Mouse (Mus musculus): Measurements from ENCODE around the gene Gm28308. TPM values are rescaled to one million over a fixed set of nuclear protein-coding genes. Genes with fewer than 3 reads are reported as not detected.
A peak's percentile ranks its signal among the peaks of the same experiment; 100 is the strongest.

Gene Gm28308
- polyA plus RNA-seq, 1 experiment, result 0.78 TPM

DNA sequence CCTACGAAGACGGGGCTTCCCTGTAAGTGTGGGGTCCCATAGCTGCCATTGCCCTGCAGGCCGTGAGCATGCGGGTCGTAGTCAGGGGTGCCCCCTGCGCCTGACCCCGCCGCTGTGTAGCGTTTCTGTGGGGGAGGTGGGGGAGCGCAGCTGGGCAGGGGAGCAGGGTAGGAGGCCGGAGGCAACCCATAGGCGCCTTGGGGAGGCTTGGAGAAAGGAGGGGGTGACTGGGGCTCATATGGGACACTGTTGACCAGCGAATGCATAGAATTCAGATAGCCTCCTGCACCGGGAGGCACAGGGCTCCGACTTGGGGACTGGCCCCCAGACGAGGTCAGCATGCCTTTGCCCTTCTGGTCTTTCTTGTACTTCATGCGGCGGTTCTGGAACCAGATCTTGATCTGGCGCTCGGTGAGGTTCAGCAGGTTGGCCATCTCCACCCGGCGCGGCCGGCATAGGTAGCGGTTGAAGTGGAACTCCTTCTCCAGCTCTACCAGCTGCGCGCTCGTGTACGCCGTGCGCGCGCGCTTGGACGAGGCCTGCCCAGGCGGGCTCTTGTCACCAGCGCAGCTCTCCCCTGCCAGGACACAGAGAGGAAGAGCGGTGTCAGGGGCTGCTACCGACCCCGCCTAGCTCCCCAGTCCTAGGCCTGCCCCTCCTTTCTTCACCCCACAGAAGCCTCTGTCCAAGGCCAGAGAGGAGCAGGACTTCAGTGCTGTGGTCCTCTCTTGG, 42.8 kb downstream of the Gm28308 start:
- Histone ChIP-seq H3K36me3 (ENCODE audit: control insufficient read depth, insufficient read depth, low read length) (no peaks in the 10 kb centered on the region; the same call in 1 of the 2 replicates), H3K27ac (ENCODE audit: insufficient read depth, low read depth, low read length) (peak overlapping the region; percentile 46; the same call in 1 of the 2 replicates), H3K27me3 (replicated peaks; ENCODE audit: control insufficient read depth, insufficient read depth, low read length) (no peaks in the 10 kb centered on the region), H3K4me3 (ENCODE audit: insufficient read depth, low read depth, low read length) (no peak overlapping the region), H3K4me1 (ENCODE audit: control insufficient read depth, insufficient read depth, low read length) (peaks cover 9% of the 10 kb centered on the region; the same call in 1 of the 2 replicates)
- DNase-seq, result peak; percentile 62
- 62% methylated on average over 40 of the region's 40 CpGs for WGBS
- no peak for TF ChIP-seq POLR2A (IDR thresholded peaks at IDR 0.05; ENCODE audit: low read depth, low read length)
- TF ChIP-seq CTCF (conservative IDR thresholded peaks at IDR 0.05; ENCODE audit: insufficient read depth, insufficient read length, low read depth, low read length), result no peak

DNA sequence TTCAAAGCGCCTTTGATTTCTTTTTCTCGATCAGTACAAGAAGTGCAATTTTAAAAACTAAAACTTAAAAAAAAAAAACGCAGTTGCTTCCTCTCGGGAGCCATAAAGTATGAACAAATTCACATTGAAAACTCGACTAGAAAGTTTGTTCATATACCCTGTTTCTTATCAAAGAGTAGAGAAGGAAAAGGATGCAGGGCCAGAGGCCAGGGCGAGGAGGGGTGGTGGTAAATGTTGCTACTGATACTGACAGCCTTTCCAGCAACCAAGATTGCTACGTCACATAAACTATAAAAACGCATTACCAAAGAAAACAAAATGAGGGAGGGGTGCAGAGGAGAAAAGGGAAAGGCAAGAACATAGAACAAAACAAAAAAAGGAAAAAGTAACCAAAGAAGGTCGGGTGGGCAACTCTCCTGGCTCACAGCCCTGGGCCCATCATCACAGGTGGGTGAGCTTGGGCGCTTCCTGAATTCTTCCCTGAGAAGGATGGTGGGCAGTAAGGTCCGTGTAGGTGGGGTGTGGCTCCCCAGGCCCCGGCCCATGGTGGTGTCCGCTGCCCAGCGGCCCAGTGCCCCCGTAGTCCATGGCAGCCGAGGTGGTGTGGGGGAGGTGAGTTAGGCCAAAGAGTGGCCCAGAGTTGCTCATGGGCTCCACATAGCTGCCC, 43.5 kb downstream of the Gm28308 start:
- Histone ChIP-seq H3K27ac (ENCODE audit: insufficient read depth, low read depth, low read length) (no peak overlapping the region), H3K4me1 (ENCODE audit: control insufficient read depth, insufficient read depth, low read length) (0 out of 2 replicates have a peak, but pooled peaks cover 5% of the 10 kb centered on the region), H3K36me3 (ENCODE audit: control insufficient read depth, insufficient read depth, low read length) (no peaks in the 10 kb centered on the region; the same call in 1 of the 2 replicates), H3K27me3 (replicated peaks; ENCODE audit: control insufficient read depth, insufficient read depth, low read length) (no peaks in the 10 kb centered on the region), H3K4me3 (ENCODE audit: insufficient read depth, low read depth, low read length) (no peak overlapping the region)
- DNase-seq, result no peak
- no peak for TF ChIP-seq POLR2A (IDR thresholded peaks at IDR 0.05; ENCODE audit: low read depth, low read length)
- no peak for TF ChIP-seq CTCF (conservative IDR thresholded peaks at IDR 0.05; ENCODE audit: insufficient read depth, insufficient read length, low read depth, low read length)
- 70% methylated on average over 16 of the region's 16 CpGs for WGBS

DNA sequence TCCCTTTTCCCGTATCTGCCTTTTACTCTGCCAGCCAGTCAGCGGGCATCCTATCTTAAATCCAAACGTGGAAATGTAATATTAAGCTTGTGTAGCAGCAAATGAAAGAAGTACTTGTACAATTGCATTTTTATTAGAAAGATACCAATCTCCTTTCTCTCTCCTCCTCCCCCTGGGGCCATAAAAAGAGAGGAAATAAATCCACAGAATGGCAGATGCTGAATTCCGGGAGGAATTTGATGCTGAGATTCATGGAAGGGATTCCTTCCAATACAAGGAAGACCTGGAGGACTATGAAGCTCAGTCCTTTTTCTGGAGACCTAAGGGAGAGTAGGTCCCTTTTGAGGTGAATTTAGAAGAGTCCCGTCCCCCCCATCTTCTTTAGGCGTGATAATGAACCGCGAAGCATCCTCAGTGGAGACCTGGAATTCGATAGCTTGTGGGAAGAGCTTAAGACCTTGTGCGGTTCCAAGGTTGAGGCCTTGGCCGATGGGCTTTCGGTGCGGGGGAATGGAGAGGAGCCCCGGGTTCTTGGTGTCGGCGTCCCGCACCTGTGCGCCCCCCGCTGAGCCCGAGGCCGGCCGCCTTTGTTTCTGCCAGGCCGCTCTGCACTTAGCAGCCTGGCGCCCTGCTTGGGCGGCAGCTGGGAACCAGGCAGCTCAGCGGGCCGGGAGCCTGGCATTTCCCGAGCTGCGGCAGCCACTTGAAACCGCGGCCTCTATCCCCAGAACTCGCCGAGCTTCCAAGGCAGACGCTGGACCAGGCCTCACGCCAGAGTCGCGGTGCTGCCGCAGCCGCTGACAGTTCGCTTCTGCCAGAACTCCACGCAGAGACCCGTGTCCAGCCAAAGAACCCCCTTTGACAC, 44.7 kb downstream of the Gm28308 start:
- TF ChIP-seq POLR2A (IDR thresholded peaks at IDR 0.05; ENCODE audit: low read depth, low read length) (no peak), CTCF (conservative IDR thresholded peaks at IDR 0.05; ENCODE audit: insufficient read depth, insufficient read length, low read depth, low read length) (no peak)
- Histone ChIP-seq H3K36me3 (ENCODE audit: control insufficient read depth, insufficient read depth, low read length) (no peaks in the 10 kb centered on the region; the same call in 1 of the 2 replicates), H3K27ac (ENCODE audit: insufficient read depth, low read depth, low read length) (no peak overlapping the region), H3K27me3 (replicated peaks; ENCODE audit: control insufficient read depth, insufficient read depth, low read length) (no peaks in the 10 kb centered on the region), H3K4me1 (ENCODE audit: control insufficient read depth, insufficient read depth, low read length) (0 out of 2 replicates have a peak, but pooled peaks cover 5% of the 10 kb centered on the region), H3K4me3 (ENCODE audit: insufficient read depth, low read depth, low read length) (no peak overlapping the region)
- no peak for DNase-seq
- 65% methylated on average over 42 of the region's 42 CpGs for WGBS

DNA sequence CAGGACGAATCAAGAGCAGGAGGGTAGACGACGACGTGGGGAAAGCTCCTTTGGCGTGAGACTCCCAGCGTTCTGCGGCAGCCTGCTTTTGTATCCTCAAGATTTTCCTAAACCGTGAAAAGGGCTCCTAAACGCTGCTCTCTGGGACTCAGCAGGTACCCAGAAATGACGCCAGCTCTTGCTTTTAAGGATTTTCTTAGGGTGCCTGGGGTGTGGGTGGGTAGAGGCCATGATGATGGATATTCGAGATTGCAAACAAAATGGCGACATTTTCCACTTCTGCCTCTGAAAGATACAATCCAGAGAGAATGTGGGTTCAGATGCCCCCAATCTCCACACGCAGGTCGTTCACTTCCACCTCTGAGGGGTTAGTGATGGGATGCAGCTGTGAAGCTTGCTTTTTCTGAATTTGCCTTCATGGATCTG, 45.4 kb downstream of the Gm28308 start:
- no peak for DNase-seq
- Histone ChIP-seq H3K4me3 (ENCODE audit: insufficient read depth, low read depth, low read length) (no peak overlapping the region), H3K36me3 (ENCODE audit: control insufficient read depth, insufficient read depth, low read length) (no peaks in the 10 kb centered on the region; the same call in 1 of the 2 replicates), H3K27ac (ENCODE audit: insufficient read depth, low read depth, low read length) (no peak overlapping the region), H3K4me1 (ENCODE audit: control insufficient read depth, insufficient read depth, low read length) (0 out of 2 replicates have a peak, but pooled peaks cover 5% of the 10 kb centered on the region), H3K27me3 (replicated peaks; ENCODE audit: control insufficient read depth, insufficient read depth, low read length) (no peaks in the 10 kb centered on the region)
- no peak for TF ChIP-seq POLR2A (IDR thresholded peaks at IDR 0.05; ENCODE audit: low read depth, low read length)
- TF ChIP-seq CTCF (conservative IDR thresholded peaks at IDR 0.05; ENCODE audit: insufficient read depth, insufficient read length, low read depth, low read length), result no peak
- WGBS, result 87% methylated on average over 14 of the region's 14 CpGs

DNA sequence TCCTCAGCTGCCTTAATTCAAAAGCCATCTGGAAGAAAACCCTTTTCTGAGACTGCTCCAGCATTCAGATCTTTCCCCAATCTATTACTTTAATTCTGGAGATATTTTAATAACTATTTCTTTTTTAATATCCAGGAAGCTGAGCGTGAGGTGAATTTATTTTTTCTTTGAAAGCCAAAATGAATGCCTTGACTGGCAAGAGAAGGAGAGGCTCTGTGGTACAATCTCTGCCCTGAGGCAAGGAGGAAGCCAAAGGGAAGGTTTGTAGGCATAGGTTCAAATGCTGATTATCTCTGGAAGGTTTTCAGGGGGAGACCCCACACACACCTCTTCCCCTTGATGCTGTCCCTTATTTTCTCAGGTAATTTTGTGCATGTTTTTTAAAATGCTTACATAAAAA, 46.0 kb downstream of the Gm28308 start:
- no peak for TF ChIP-seq POLR2A (IDR thresholded peaks at IDR 0.05; ENCODE audit: low read depth, low read length)
- TF ChIP-seq CTCF (conservative IDR thresholded peaks at IDR 0.05; ENCODE audit: insufficient read depth, insufficient read length, low read depth, low read length), result no peak
- Histone ChIP-seq H3K4me1 (ENCODE audit: control insufficient read depth, insufficient read depth, low read length) (0 out of 2 replicates have a peak, but pooled peaks cover 5% of the 10 kb centered on the region), H3K36me3 (ENCODE audit: control insufficient read depth, insufficient read depth, low read length) (no peaks in the 10 kb centered on the region; the same call in 1 of the 2 replicates), H3K27ac (ENCODE audit: insufficient read depth, low read depth, low read length) (no peak overlapping the region), H3K27me3 (replicated peaks; ENCODE audit: control insufficient read depth, insufficient read depth, low read length) (no peaks in the 10 kb centered on the region), H3K4me3 (ENCODE audit: insufficient read depth, low read depth, low read length) (no peak overlapping the region)
- no peak for DNase-seq
- 86% methylated on average over 1 of the region's 1 CpGs for WGBS

DNA sequence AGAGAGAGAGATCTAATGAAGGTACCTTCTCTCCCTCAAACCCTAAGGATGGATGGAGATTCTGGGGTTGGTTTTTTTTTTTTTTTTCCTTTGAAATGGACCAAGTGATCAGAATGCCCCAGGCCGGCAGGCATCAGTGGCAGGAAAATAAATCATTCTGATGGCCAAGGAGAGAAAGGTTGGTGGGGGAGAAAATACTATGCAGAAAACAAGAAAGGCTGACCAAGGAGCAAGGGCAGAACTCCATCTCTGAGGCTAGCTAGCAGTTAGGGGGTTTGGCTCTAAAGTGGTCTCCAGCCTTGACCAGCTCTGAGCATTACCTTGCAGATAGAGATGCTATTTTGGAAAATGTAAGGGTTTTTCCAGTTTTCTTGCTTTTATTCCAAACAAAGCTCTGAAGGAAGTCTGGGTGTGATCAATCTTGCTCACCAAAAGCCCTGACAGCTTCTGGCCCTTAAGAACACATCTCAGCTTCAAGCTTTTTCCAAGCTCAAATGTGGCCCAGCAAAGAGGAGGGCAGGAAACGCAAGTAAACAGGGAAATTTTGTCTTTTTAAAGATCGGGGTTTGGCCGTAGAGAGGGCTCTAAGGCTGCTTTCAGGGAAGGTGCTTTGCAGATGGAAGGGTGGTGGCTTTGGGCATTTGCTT, 46.6 kb downstream of the Gm28308 start:
- TF ChIP-seq CTCF (conservative IDR thresholded peaks at IDR 0.05; ENCODE audit: insufficient read depth, insufficient read length, low read depth, low read length) (no peak), POLR2A (IDR thresholded peaks at IDR 0.05; ENCODE audit: low read depth, low read length) (no peak)
- Histone ChIP-seq H3K27me3 (replicated peaks; ENCODE audit: control insufficient read depth, insufficient read depth, low read length) (no peaks in the 10 kb centered on the region), H3K27ac (ENCODE audit: insufficient read depth, low read depth, low read length) (no peak overlapping the region), H3K4me3 (ENCODE audit: insufficient read depth, low read depth, low read length) (no peak overlapping the region), H3K36me3 (ENCODE audit: control insufficient read depth, insufficient read depth, low read length) (no peaks in the 10 kb centered on the region; the same call in 1 of the 2 replicates), H3K4me1 (ENCODE audit: control insufficient read depth, insufficient read depth, low read length) (0 out of 2 replicates have a peak, but pooled peaks cover 4% of the 10 kb centered on the region)
- DNase-seq, result no peak
- whole genome bisulfite sequencing, result 62% methylated on average over 4 of the region's 4 CpGs

Data from kidney, adult 2 months (tissue).